Mouse (Mus musculus) embryonic fibroblast, embryonic 13.5 days (primary cell): Measurements from ENCODE around the gene Ppa1. TPM values are rescaled to one million over a fixed set of nuclear protein-coding genes. Genes with fewer than 3 reads are reported as not detected.
A peak's percentile ranks its signal among the peaks of the same experiment; 100 is the strongest.

ENCODE experiments used
- H3K27ac ChIP-seq: 2 replicates; pipeline ENCODE4 v1.5.1; 2012; ENCODE audit warnings: low read length, control low read depth, inconsistent platforms; ENCODE audit not compliant: insufficient read depth
- H3K4me1 ChIP-seq: 2 replicates; pipeline ENCODE4 v1.6.1; 2011; ENCODE audit warnings: low read length; ENCODE audit not compliant: control insufficient read depth, insufficient read depth
- H3K4me3 ChIP-seq: 2 replicates; pipeline ENCODE4 v1.5.1; 2011; ENCODE audit warnings: mild to moderate bottlenecking, control low read depth, low read length; ENCODE audit not compliant: insufficient read depth
- CTCF ChIP-seq: IDR thresholded peaks from 2 replicates; pipeline ENCODE4 v1.5.1; 2011; ENCODE audit warnings: mild to moderate bottlenecking, control low read depth, low read length, moderate library complexity, borderline replicate concordance; ENCODE audit not compliant: insufficient read depth
- POLR2A ChIP-seq: IDR thresholded peaks from 2 replicates; pipeline ENCODE4 v1.6.1; 2011; ENCODE audit warnings: low read depth, mild to moderate bottlenecking, control low read depth, low read length, moderate library complexity
- polyA plus RNA-seq: library from polyadenylated mRNA; stranded (reverse); fragments of >200 nt; gene quantifications from 2 replicates; pipeline ENCODE4 v1.2.4, GENCODE M21; 2011; ENCODE audit warnings: low read depth; ENCODE audit not compliant: missing spikeins, insufficient read length

The Ppa1 gene
- polyA plus RNA-seq, 1 experiment: 67.1 TPM

DNA sequence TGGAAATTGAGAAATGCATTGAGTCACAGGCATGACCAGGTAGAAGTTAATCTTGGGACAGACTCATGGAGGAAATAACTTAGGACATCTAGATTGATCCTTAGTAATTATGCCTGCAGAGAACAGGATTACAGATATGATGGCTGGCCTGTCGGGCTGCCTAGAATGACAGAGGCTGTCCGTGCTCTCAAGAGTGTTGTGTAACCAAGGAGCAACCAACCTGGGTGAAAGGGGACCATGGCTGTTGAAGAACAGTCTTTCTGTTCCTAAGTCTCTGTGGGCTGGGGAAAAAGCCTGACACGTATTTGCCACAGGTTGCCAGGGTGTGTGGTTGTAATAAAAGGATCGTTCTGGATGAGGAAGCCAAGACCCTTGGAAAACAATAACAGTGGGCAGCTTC is 8.0 kb upstream of the Ppa1 start:
- TF ChIP-seq POLR2A (no peak), CTCF (no peak)
- Histone ChIP-seq H3K4me1 (no peaks in the 10 kb centered on the region; the same call in 1 of the 2 replicates), H3K27ac (no peak overlapping the region), H3K4me3 (no peak overlapping the region)

DNA sequence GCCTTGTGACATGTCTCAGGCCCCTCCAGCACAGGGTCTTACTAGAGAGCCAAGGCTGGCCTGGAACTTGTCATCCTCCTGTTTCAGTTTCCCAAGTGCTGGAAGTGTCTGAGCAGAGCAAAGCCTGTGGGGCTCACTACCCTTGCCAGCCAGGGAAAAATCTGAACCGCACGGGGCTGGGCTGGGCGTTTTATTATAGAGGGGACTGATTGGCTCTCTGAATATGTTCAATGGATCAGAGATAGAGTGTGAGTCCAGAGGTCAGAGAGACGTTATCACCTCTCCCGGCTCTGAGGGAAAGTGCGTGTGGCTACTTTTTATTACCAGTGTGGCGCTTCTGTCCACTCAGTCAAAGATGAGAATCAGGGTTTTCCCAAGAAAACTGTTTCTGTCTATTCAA is 1.8 kb upstream of the Ppa1 start:
- Histone ChIP-seq H3K4me3 (no peak overlapping the region), H3K27ac (no peak overlapping the region), H3K4me1 (no peaks in the 10 kb centered on the region)
- no peak for TF ChIP-seq POLR2A
- no peak for TF ChIP-seq CTCF

GRCm38 (mm10) chr10:61648737-61649645 is 639 bp downstream of the Ppa1 start:
- Histone ChIP-seq H3K4me3 (peak overlapping the region; percentile 92), H3K4me1 (no peaks in the 10 kb centered on the region), H3K27ac (peak overlapping the region; percentile 16; the same call in 1 of the 2 replicates)
- no peak for TF ChIP-seq POLR2A
- no peak for TF ChIP-seq CTCF

DNA sequence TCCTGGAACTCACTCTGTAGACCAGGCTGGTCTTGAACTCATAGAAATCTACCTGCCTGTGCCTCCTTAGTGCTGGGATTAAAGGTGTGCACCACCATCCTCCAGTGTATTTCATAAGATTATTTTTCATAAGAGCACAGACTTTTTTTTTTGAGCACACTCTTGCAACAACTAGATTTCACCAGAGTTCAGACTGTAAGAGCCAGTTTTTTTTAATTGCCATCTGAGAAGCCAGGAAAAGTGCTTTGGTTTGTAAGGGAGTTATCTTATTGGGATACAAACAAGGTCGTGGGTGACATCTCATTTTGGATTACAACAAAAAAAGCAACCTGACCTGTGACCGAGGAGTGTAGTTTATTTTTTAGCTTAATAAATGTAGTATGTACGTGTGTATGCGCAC is 5.8 kb downstream of the Ppa1 start:
- H3K4me1 ChIP-seq: no peaks in the 10 kb centered on the region
- no peak overlapping the region for H3K4me3 ChIP-seq
- no peak for TF ChIP-seq CTCF
- no peak for TF ChIP-seq POLR2A
- no peak overlapping the region for H3K27ac ChIP-seq

DNA sequence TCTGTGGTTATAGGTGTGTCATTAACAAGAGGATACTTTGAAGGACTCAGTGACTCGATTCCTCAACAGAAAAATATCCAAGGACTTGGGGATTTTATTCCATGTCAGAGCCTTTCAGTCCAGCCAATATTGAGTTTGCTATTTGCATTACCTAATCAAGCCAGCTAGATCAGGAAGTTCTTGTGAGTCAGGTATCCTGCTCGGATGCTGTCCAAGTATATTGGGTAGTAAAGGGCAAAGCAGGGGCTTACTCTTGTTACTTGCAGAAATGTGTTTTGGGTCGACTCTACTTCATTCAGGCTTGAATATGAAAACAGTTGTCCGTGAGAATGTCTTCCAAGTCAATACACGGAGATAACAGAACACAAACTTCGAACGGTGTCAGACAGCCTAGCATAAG is 6.3 kb downstream of the Ppa1 start:
- TF ChIP-seq POLR2A (no peak), CTCF (no peak)
- Histone ChIP-seq H3K27ac (no peak overlapping the region), H3K4me1 (no peaks in the 10 kb centered on the region), H3K4me3 (no peak overlapping the region)

DNA sequence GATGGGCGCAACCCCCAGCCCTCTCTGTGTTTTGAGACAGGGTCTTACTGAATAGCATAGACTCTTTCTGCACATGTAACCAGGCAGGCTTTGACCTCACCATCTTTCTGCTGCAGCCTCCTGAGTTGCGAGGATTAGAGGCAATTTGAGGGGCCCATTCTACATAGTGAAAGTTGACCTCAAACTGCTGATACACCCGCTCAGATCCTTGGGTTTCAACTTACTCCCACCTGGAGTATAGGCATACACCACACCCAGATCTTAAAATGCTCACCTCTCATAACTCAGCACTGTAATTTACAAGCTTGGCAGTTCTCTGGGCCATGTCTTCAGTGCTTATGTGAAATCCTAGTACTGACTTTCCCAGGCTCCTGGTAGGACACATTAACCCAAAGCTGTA is 6.8 kb downstream of the Ppa1 start:
- TF ChIP-seq CTCF (no peak), POLR2A (no peak)
- H3K27ac ChIP-seq: no peak overlapping the region
- H3K4me1 ChIP-seq: no peaks in the 10 kb centered on the region
- no peak overlapping the region for H3K4me3 ChIP-seq

DNA sequence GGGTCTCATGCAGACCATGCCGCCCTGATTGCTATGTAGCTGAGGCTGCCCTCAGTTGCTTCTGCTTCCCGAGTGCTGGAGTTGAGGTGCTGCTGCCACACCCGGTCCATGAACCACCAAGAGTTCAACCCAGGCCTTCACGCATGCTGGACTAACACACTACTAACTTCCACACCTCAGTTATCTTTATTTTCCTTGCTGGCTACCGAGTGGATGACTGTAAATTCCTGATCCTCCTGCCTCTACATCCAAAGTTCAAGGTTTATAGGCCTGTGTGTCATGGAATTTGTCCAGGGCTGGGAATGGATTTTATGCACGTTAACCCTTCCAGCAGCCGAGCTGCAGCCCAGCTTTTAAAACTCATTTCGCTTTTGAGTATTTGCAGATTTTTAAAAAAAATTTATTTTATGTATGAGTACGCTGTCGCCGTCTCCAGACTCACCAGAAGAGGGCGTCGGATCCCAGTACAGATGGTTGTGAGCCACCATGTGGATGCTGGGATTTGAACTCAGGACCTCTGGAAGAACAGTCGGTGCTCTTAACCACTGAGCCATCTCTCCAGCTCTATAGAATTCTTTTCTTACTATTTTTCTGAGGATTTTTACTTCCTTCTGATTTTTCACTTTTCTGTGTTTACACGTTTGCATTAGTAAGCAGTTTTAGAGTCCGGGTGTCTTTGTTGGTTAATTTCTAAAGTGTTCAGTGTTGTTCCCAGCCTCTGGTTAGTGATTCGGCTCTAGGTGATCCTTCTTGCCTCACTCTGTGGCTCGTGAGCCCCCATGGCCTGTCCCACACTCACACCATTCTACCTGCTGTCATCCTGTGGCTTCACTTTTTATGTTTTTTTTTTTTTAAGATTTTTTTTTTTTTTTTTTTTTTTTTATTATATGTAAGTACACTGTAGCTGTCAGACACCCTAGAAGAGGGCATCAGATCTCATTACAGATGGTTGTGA is 8.9 kb downstream of the Ppa1 start:
- TF ChIP-seq POLR2A (no peak), CTCF (no peak)
- Histone ChIP-seq H3K4me1 (peaks cover 8% of the 10 kb centered on the region), H3K27ac (no peak overlapping the region), H3K4me3 (no peak overlapping the region)

- TF ChIP-seq CTCF (no peak), POLR2A (no peak)
Measured at GRCm38 (mm10) chr10:61657985-61658384, 9.6 kb downstream of the Ppa1 start.

DNA sequence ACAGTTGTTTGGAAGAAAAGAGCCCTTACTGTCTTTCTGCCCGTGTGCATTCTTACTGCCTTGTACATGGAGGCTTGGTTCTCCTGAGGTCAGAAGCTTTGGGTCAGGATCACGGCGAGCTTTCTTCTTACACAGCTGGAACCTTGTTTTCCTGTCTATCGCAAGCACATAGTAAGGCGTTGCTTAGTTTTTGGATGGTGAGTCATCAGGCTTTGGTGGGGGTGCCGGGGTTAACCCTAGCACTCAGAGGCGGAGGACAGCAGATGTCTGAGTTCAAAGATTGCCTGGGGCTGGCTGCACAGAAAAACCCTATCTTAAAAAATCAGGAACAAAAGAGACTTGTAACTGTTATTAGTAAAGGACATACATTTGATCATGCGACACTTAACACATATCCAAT is 13.5 kb downstream of the Ppa1 start:
- TF ChIP-seq POLR2A: no peak
- no peak for TF ChIP-seq CTCF
- no peak overlapping the region for H3K4me3 ChIP-seq
- peak overlapping the region; percentile 12; the same call in 1 of the 2 replicates for H3K27ac ChIP-seq
- peaks cover 12% of the 10 kb centered on the region for H3K4me1 ChIP-seq

More at GRCm38 (mm10) chr10:61657985-61658384, 9.6 kb downstream of the Ppa1 start:
- Histone ChIP-seq H3K4me1 (peaks cover 12% of the 10 kb centered on the region), H3K27ac (no peak overlapping the region), H3K4me3 (no peak overlapping the region)
